24 mouse cellular contexts compared by ENCODE assay signal in the genomic region with DNA sequence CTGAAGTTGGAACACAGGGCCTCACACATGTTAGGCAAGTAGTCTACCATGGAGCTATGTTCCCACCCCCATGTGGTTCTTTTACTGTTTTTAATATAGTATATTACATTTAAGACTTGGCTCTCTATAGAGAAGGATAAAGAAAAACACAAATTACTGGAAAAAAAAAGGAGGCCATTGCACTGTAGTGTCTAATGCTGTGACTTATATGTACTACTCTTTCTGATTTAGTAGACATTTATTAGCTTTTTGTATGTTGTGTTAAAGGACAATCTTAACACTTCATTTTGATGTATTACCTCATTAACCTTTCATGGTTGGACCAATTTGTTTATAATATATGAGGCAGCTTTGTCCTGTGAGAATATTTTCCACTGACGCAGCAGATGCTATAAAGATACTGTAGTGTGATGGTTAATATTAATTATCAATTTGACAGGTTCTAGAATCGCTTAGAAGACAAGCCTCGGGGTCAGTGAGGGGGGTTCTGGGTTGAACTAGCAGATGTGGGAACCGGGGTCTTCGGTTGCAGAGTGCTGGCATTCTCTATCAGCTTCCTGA.
"Had no signal": no experiment of that assay in that cellular context is flagged by ENCODE, and none has a peak within 500 bp of the region (broad histone marks: within the 10 kb centered on the region; RNA-seq: fewer than 3 reads in every experiment).

No protein-coding gene starts in this region.

- H3K4me2 ChIP-seq: limb, embryonic 13.5 days; liver, embryonic 12.5 days; liver, embryonic 15.5 days; lung, embryonic 15.5 days; midbrain, embryonic 13.5 days; neural tube, embryonic 13.5 days had no signal

- H3K9me3 ChIP-seq: limb, embryonic 10.5 days; limb, embryonic 13.5 days; liver, embryonic 12.5 days; liver, embryonic 15.5 days; lung, embryonic 15.5 days; midbrain, embryonic 10.5 days; midbrain, embryonic 13.5 days; neural tube, embryonic 13.5 days had no signal

- H3K4me3 ChIP-seq: layer of hippocampus, adult 2 months; limb, embryonic 10.5 days; limb, embryonic 13.5 days; liver, embryonic 12.5 days; liver, embryonic 15.5 days; lung, embryonic 15.5 days; megakaryocyte, embryonic 14.5 days; midbrain, embryonic 10.5 days; midbrain, embryonic 13.5 days; myocyte; neural tube, embryonic 13.5 days had no signal

- H3K27me3 ChIP-seq: liver, embryonic 12.5 days; liver, embryonic 15.5 days; lung, embryonic 15.5 days; megakaryocyte, embryonic 14.5 days; neural tube, embryonic 13.5 days had no signal

- H3K4me1 ChIP-seq: liver, embryonic 12.5 days; liver, embryonic 15.5 days; megakaryocyte, embryonic 14.5 days; midbrain, embryonic 13.5 days had no signal

- ATAC-seq: hindbrain, embryonic 16.5 days; inflammation-experienced regulatory T-cells, adult 6 months; intestine, embryonic 16.5 days; liver, embryonic 12.5 days; midbrain, embryonic 16.5 days had no signal

- H3K27ac ChIP-seq: layer of hippocampus, adult 2 months; limb, embryonic 10.5 days; limb, embryonic 13.5 days; liver, embryonic 12.5 days; liver, embryonic 15.5 days; lung, embryonic 15.5 days; midbrain, embryonic 10.5 days; midbrain, embryonic 13.5 days; neural tube, embryonic 13.5 days; stomach, postnatal 0 days had no signal

- H3K9ac ChIP-seq: limb, embryonic 13.5 days; liver, embryonic 12.5 days; liver, embryonic 15.5 days; lung, embryonic 15.5 days; midbrain, embryonic 13.5 days; neural tube, embryonic 13.5 days had no signal

- H3K36me3 ChIP-seq: limb, embryonic 10.5 days; limb, embryonic 13.5 days; liver, embryonic 12.5 days; liver, embryonic 15.5 days; lung, embryonic 15.5 days; midbrain, embryonic 10.5 days; midbrain, embryonic 13.5 days; neural tube, embryonic 13.5 days had no signal

- DNase-seq: kidney, adult 2 months; layer of hippocampus, adult 9-11 months; liver; right cerebral cortex, adult 18-20 months; right cerebral cortex, postnatal 14 days; right cerebral cortex, postnatal 4 days; thymus, adult 18-20 months; thymus, postnatal 36 days had no signal
